Comparison of ENCODE assay signal across 21 mouse cellular contexts in the genomic region with DNA sequence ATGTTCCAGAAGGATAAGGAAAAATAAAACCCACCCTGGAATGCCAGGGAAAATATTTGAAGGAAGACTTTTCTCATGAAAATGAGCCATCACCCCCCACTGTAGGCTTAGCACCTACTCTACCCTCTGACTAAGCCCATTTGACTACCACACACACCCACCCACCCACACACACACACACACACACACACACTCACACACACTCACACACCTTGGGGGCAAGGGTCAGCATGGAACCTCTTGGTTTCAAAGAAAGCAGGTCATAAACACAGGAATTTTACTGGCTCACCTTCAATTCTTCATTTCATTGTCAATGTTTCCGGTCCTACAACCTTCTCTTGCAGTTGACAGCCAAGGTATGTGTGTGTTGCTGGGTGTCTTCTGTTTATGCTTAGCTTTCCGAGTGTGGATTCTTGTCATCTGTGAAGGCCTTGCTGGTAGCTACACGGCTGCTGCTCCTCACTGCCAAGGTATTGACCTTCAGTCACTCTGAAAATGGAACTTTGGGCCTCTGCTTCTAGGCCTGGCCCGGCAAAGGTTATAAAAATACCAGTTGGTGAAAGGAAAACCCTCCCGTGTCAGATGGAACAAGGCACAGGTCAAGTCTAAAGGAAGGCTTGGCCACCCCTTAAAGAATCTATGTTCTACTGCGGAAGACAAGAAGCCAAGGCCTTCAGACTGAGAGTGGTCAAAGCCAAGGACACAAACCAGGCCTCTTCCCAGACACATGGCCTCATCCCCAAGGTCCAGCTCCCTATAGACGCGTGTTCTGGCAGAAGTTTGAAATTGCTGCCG.
A peak's percentile ranks its signal among the peaks of the same experiment; 100 is the strongest.
DNase-seq lines count a peak whose midpoint lies in the region; ATAC-seq and TF ChIP-seq lines count a peak whose summit lies in the region.
"Had no signal": no experiment of that assay in that cellular context is flagged by ENCODE, and none has a peak within 500 bp of the region (broad histone marks: within the 10 kb centered on the region; RNA-seq: fewer than 3 reads in every experiment).

No protein-coding gene starts in this region.

- ATAC-seq in heart, postnatal 0 days (ENCODE audit: insufficient read depth, low read depth), result peak; percentile 44; the same call in 1 of the 2 replicates
- ATAC-seq: CD4-positive, CD25-positive, alpha-beta regulatory T cell, adult 4 months; hindbrain, postnatal 0 days; liver, embryonic 12.5 days; midbrain, embryonic 13.5 days had no signal

- 69% methylated on average over 9 of the region's 9 CpGs for WGBS in heart, postnatal 0 days
- WGBS in heart, embryonic 10.5 days, result 79% methylated on average over 9 of the region's 9 CpGs

- no peaks in the 10 kb centered on the region for H3K27me3 ChIP-seq in heart, postnatal 0 days (ENCODE audit: control insufficient read depth, insufficient read depth, low read length)
- 0 out of 2 replicates have a peak, but pooled peaks cover 4% of the 10 kb centered on the region for H3K27me3 ChIP-seq in heart, embryonic 10.5 days (ENCODE audit: insufficient read depth, poor library complexity, severe bottlenecking)
- H3K27me3 ChIP-seq: liver, embryonic 12.5 days; midbrain, embryonic 13.5 days; stomach, embryonic 15.5 days had no signal

- peak; percentile 78 to 88 for DNase-seq in adrenal gland, adult (ENCODE audit: inconsistent age in 2 of 2, low spot score in 1 of 2)
- no peak for DNase-seq in adrenal gland, postnatal 4 days (ENCODE audit: low spot score in 2 of 2)
- no peak for DNase-seq in heart, postnatal 0 days (ENCODE audit: low spot score)
- DNase-seq in heart, embryonic 10.5 days (ENCODE audit: low spot score), result no peak
- DNase-seq in ovary, postnatal 36 days (ENCODE audit: low spot score), result peak; percentile 32
- DNase-seq in ovary, postnatal 14 days (ENCODE audit: low spot score), result no peak
- DNase-seq in testis, postnatal 10 days (ENCODE audit: low spot score), result peak; percentile 33
- DNase-seq in neural tube, embryonic 10.5 days (ENCODE audit: extremely low spot score, low spot score), result no peak
- DNase-seq: cerebellum, adult 8-10 months; gastrocnemius, postnatal 36 days; kidney, adult 8-10 months; kidney, postnatal 4 days; lung, embryonic 14.5 days; right cerebral cortex, postnatal 14 days had no signal

- no peak for TF ChIP-seq EP300 in heart, postnatal 0 days (IDR thresholded peaks at IDR 0.05; ENCODE audit: low read depth)

- TF ChIP-seq CTCF in heart, postnatal 0 days (IDR thresholded peaks at IDR 0.05; ENCODE audit: low read depth), result no peak

- no peak overlapping the region for H3K9ac ChIP-seq in heart, postnatal 0 days (replicated peaks; ENCODE audit: low read depth, low read length)
- H3K9ac ChIP-seq: liver, embryonic 12.5 days; lung, embryonic 14.5 days; midbrain, embryonic 13.5 days; stomach, embryonic 15.5 days had no signal

- no peaks in the 10 kb centered on the region for H3K9me3 ChIP-seq in heart, postnatal 0 days (replicated peaks; ENCODE audit: control insufficient read depth, low read length)
- no peaks in the 10 kb centered on the region for H3K9me3 ChIP-seq in heart, embryonic 10.5 days
- H3K9me3 ChIP-seq: liver, embryonic 12.5 days; midbrain, embryonic 13.5 days; stomach, embryonic 15.5 days had no signal

- 0 out of 2 replicates have a peak overlapping the region, but pooled peaks have one; percentile 25 for H3K27ac ChIP-seq in heart, postnatal 0 days (ENCODE audit: low read depth)
- no peak overlapping the region for H3K27ac ChIP-seq in heart, embryonic 10.5 days
- H3K27ac ChIP-seq: hindbrain, postnatal 0 days; liver, embryonic 12.5 days; midbrain, embryonic 13.5 days; stomach, embryonic 15.5 days had no signal

- no peaks in the 10 kb centered on the region for H3K4me1 ChIP-seq in heart, postnatal 0 days (ENCODE audit: control insufficient read depth, insufficient read depth)
- H3K4me1 ChIP-seq in heart, embryonic 10.5 days, result peaks cover 12% of the 10 kb centered on the region
- H3K4me1 ChIP-seq: stomach, embryonic 15.5 days had no signal

- no peak overlapping the region for H3K4me3 ChIP-seq in heart, postnatal 0 days (ENCODE audit: low read depth, low read length)
- no peak overlapping the region for H3K4me3 ChIP-seq in heart, embryonic 10.5 days
- H3K4me3 ChIP-seq: liver, embryonic 12.5 days; midbrain, embryonic 13.5 days; myocyte; stomach, embryonic 15.5 days had no signal

- H3K36me3 ChIP-seq in heart, postnatal 0 days (replicated peaks; ENCODE audit: control insufficient read depth, insufficient read depth, low read length), result no peaks in the 10 kb centered on the region
- H3K36me3 ChIP-seq in heart, embryonic 10.5 days, result no peaks in the 10 kb centered on the region
- H3K36me3 ChIP-seq: G1E; liver, embryonic 12.5 days; midbrain, embryonic 13.5 days; stomach, embryonic 15.5 days had no signal

- no peak overlapping the region for H3K4me2 ChIP-seq in heart, postnatal 0 days (ENCODE audit: low read depth, low read length)
- H3K4me2 ChIP-seq: liver, embryonic 12.5 days; lung, embryonic 14.5 days; midbrain, embryonic 13.5 days; stomach, embryonic 15.5 days had no signal

Comparison
In these comparisons a context has a peak if more than half of its experiments do, and no peak if none do; other contexts are left out.
1. DNase-seq: peak in adrenal gland, adult (2 of 2), ovary, postnatal 36 days (single experiment) and testis, postnatal 10 days (single experiment); none in adrenal gland, postnatal 4 days (0 of 2), heart, postnatal 0 days (single experiment), heart, embryonic 10.5 days (single experiment), ovary, postnatal 14 days (single experiment) and neural tube, embryonic 10.5 days (single experiment).